Mouse (Mus musculus) liver, embryonic 16.5 days (tissue): Measurements from ENCODE around the gene Cela1. TPM values are rescaled to one million over a fixed set of nuclear protein-coding genes. Genes with fewer than 3 reads are reported as not detected.

Experiments used
- ATAC-seq: fragments of 200-750 bp; cut with Nextera tagmentation; 2 replicates; pipeline ENCODE4 v1.8.0; 2017; ENCODE audit warnings: low read depth, mild to moderate bottlenecking, moderate number of reproducible peaks, moderate library complexity
- H3K27ac ChIP-seq: fragments of 300-500 bp; sonication (generic); 2 replicates; pipeline ENCODE4 v1.5.1; 2014; ENCODE audit warnings: mild to moderate bottlenecking, low read length
- H3K27me3 ChIP-seq: fragments of 300-500 bp; sonication (generic); 2 replicates; pipeline ENCODE4 v1.6.1; 2014; ENCODE audit warnings: low read depth, low read length, mixed read lengths; ENCODE audit not compliant: control insufficient read depth, insufficient read depth
- H3K36me3 ChIP-seq: fragments of 300-500 bp; sonication (generic); 2 replicates; pipeline ENCODE4 v1.6.1; 2014; ENCODE audit warnings: mild to moderate bottlenecking; ENCODE audit not compliant: control insufficient read depth, insufficient read depth
- H3K4me1 ChIP-seq: fragments of 300-500 bp; sonication (generic); 2 replicates; pipeline ENCODE4 v1.6.1; 2014; ENCODE audit warnings: low read depth, low read length, mixed read lengths; ENCODE audit not compliant: control insufficient read depth
- H3K4me2 ChIP-seq: fragments of 300-500 bp; sonication (generic); 2 replicates; pipeline ENCODE4 v1.6.1; 2014; ENCODE audit warnings: low read depth, low read length, mixed read lengths
- H3K4me3 ChIP-seq: fragments of 300-500 bp; sonication (generic); 2 replicates; pipeline ENCODE4 v1.5.1; 2014; ENCODE audit warnings: low read depth, mild to moderate bottlenecking, low read length
- H3K9ac ChIP-seq: fragments of 300-500 bp; sonication (generic); 2 replicates; pipeline ENCODE4 v1.6.1; 2014; ENCODE audit warnings: low read depth, low read length
- H3K9me3 ChIP-seq: fragments of 300-500 bp; sonication (generic); replicated peaks from 2 replicates; pipeline ENCODE4 v1.6.1; 2016; ENCODE audit warnings: low read length; ENCODE audit not compliant: control insufficient read depth
- WGBS: fragments of 180-500 bp; shearing (Covaris S2); extraction: QIAGEN DNeasy Blood & Tissue Kit; methylation state at CpG from one replicate; pipeline ENCODE4 v1.1.7; 2014; ENCODE audit not compliant: insufficient replicate concordance; 5-methylcytosine and 5-hydroxymethylcytosine counted together
- polyA plus RNA-seq: library from polyadenylated mRNA; unstranded; fragments of >200 nt; fragmentation: Nextera tagmentation; extraction: Ambion mirVana; gene quantifications from 2 replicates; pipeline ENCODE4 v1.2.1, GENCODE M21; 2015

The Cela1 gene
- polyA plus RNA-seq, 1 experiment from 2014 or later, result 30.0 TPM

GRCm38 (mm10) chr15:100666219-100666696, 21.5 kb downstream of the Cela1 start:
- ATAC-seq, result no peak
- no peak overlapping the region for H3K9ac ChIP-seq
- H3K27ac ChIP-seq, result peak overlapping the region; percentile 64; the same call in 1 of the 2 replicates
- WGBS, result 6% methylated on average over 7 of the region's 7 CpGs
- no peak overlapping the region for H3K4me2 ChIP-seq
- peaks cover 19% of the 10 kb centered on the region for H3K4me1 ChIP-seq
- H3K9me3 ChIP-seq, result no peaks in the 10 kb centered on the region
- no peak overlapping the region; the same call in 1 of the 2 replicates for H3K4me3 ChIP-seq
- no peaks in the 10 kb centered on the region for H3K27me3 ChIP-seq
- no peaks in the 10 kb centered on the region for H3K36me3 ChIP-seq

DNA sequence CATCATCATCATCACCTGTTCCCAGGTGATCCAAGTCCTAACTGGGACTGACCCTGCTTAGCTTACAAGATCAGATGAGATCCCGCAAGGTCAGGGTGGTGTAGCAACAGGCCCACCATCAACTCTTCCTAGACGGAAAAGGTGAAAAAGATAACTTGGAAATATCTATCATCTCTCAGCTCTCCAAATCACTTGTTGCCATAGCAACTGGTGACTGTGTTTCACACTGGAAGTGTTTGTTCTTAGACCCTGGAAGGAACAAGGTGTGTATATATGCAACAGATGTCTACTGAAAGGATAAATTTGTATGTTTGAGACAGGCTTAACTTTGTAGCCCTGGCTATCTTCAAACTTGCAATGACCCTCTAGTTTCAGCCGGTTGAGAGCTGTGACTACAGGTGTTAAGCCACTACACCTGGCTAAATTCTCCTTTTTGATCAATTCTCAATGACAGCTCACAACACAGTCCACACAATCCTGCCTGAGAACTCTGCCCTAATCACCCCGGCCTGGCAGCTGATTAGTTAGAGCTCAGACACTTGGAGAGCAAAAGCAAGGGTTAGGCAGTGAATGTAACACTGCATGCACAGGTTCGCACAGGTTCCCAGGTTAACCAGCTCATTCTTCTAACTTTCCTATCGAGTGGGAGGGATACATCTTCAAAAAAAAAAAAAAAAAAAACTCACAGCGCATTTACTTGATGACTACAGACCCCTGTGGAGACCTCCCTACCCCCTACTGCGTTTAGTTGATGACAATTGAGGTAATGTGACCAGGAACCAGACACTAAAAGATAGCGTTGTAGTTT, 22.1 kb downstream of the Cela1 start:
- peaks cover 19% of the 10 kb centered on the region for H3K4me1 ChIP-seq
- H3K4me3 ChIP-seq, result no peak overlapping the region
- H3K27ac ChIP-seq, result peak overlapping the region; percentile 8; the same call in 1 of the 2 replicates
- H3K4me2 ChIP-seq, result no peak overlapping the region
- no peak overlapping the region for H3K9ac ChIP-seq
- H3K9me3 ChIP-seq, result no peaks in the 10 kb centered on the region
- ATAC-seq, result no peak
- H3K36me3 ChIP-seq, result no peaks in the 10 kb centered on the region
- H3K27me3 ChIP-seq, result no peaks in the 10 kb centered on the region
- 26% methylated on average over 9 of the region's 9 CpGs for WGBS

GRCm38 (mm10) chr15:100664813-100665274, 22.9 kb downstream of the Cela1 start:
- no peaks in the 10 kb centered on the region for H3K36me3 ChIP-seq
- H3K9me3 ChIP-seq, result no peaks in the 10 kb centered on the region
- peaks cover 19% of the 10 kb centered on the region for H3K4me1 ChIP-seq
- no peak for ATAC-seq
- H3K4me2 ChIP-seq, result no peak overlapping the region
- peak overlapping the region; percentile 8; the same call in 1 of the 2 replicates for H3K27ac ChIP-seq
- WGBS, result 32% methylated on average over 9 of the region's 9 CpGs
- H3K27me3 ChIP-seq, result no peaks in the 10 kb centered on the region
- no peak overlapping the region for H3K9ac ChIP-seq
- no peak overlapping the region for H3K4me3 ChIP-seq

DNA sequence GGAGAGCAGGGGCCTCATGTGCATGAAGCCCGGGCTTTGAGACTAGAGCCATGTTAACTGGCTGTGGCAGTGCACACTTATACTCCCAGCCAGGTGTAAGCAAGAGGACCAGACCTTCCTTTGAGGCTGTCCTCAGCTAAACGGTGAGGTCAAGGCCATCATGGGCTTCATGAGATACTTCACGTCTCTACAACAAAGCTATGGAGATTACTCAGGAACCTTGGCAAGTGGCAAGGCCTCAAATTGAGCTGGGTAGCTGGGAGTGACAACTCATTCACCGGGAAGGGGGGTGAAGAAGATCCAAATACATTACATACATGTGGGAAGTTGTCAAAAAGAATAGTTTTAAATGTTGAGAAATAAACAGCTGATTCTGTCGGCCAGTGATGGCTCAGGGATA, 26.9 kb downstream of the Cela1 start:
- Histone ChIP-seq H3K27me3 (no peaks in the 10 kb centered on the region), H3K27ac (no peak overlapping the region), H3K4me3 (no peak overlapping the region), H3K4me1 (peaks cover 8% of the 10 kb centered on the region), H3K4me2 (no peak overlapping the region), H3K9ac (no peak overlapping the region), H3K9me3 (no peaks in the 10 kb centered on the region), H3K36me3 (no peaks in the 10 kb centered on the region)
- no peak for ATAC-seq
- 70% methylated on average over 5 of the region's 5 CpGs for WGBS

GRCm38 (mm10) chr15:100660306-100660705, 27.4 kb downstream of the Cela1 start:
- Histone ChIP-seq H3K9ac (no peak overlapping the region), H3K4me1 (peaks cover 8% of the 10 kb centered on the region), H3K4me2 (no peak overlapping the region), H3K9me3 (no peaks in the 10 kb centered on the region), H3K27ac (no peak overlapping the region), H3K27me3 (no peaks in the 10 kb centered on the region), H3K4me3 (no peak overlapping the region), H3K36me3 (no peaks in the 10 kb centered on the region)
- no peak for ATAC-seq
- whole genome bisulfite sequencing, result 66% methylated on average over 9 of the region's 9 CpGs

DNA sequence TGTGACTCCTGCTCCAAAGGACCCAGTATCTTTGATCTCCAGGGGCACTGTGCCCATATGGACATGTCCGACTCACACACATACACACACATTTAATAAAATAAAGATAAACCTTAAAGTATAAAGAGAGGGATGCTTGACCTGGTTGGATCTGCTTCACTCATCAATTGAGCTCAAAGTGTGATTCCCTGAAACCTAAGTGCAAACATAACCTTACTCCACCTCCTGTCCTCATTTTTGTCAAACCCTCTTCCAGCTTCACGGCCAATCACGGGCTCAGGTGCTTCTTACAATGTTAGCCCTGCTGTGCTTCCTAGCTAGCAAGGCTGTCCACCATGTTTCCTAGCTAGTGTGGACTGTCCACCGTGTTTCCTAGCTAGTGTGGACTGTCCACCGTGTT, 32.5 kb downstream of the Cela1 start:
- no peak for ATAC-seq
- Histone ChIP-seq H3K4me1 (0 out of 2 replicates have a peak, but pooled peaks cover 2% of the 10 kb centered on the region), H3K27ac (no peak overlapping the region)

DNA sequence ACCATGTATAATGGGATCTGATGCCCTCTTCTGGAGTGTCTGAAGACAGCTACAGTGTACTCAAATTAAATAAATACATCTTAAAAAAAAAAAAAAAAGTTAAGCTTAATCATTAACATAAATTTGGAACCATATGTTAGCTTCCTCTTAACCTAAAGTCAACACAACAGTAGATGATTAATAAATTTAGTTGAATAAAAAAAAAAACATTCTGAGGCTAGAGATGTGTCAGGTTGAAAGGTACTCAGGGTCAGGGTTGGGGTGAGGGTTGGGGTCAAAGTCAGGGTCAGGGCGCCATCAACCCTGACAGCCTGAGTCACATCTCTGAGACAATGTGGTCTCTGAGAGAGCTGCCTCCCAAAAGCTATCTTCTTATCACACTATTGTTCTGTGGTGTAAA, 33.5 kb downstream of the Cela1 start:
- 66% methylated on average over 1 of the region's 1 CpGs for WGBS
- H3K4me2 ChIP-seq, result no peak overlapping the region
- ATAC-seq, result no peak

More for the DNA sequence above, 32.5 kb downstream of the Cela1 start:
- H3K9me3 ChIP-seq, result no peaks in the 10 kb centered on the region
- H3K4me2 ChIP-seq, result no peak overlapping the region
- WGBS, result 69% methylated on average over 5 of the region's 5 CpGs
- H3K9ac ChIP-seq, result no peak overlapping the region
- H3K36me3 ChIP-seq, result no peaks in the 10 kb centered on the region
- H3K27me3 ChIP-seq, result no peaks in the 10 kb centered on the region
- no peak overlapping the region for H3K4me3 ChIP-seq

DNA sequence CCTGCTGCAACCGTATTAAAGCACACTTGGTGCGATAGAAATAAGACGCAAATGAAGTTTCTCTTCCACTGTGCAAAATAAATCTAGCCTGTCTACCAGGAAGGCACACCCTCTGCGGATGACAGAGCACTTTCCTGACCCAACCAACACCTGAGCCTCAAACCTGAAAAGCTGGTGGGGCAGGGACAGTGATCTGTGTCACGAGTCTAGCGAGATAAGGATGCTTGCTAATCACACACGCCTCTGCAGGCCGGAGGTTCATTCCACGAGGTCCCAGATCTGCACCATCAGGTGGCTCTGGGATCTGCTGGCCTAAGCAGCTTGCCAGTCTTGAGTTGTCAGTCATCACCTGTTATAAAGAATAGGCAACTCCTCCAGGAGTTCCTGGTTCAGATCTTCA, 36.1 kb downstream of the Cela1 start:
- Histone ChIP-seq H3K27ac (no peak overlapping the region), H3K9ac (no peak overlapping the region), H3K4me2 (no peak overlapping the region), H3K27me3 (no peaks in the 10 kb centered on the region), H3K4me3 (no peak overlapping the region), H3K36me3 (no peaks in the 10 kb centered on the region), H3K4me1 (0 out of 2 replicates have a peak, but pooled peaks cover 2% of the 10 kb centered on the region), H3K9me3 (no peaks in the 10 kb centered on the region)
- no peak; the same call in 1 of the 2 replicates for ATAC-seq
- WGBS, result 46% methylated on average over 9 of the region's 9 CpGs

More for the DNA sequence above, 33.5 kb downstream of the Cela1 start:
- H3K4me1 ChIP-seq, result 0 out of 2 replicates have a peak, but pooled peaks cover 2% of the 10 kb centered on the region
- no peak overlapping the region for H3K9ac ChIP-seq
- H3K9me3 ChIP-seq, result no peaks in the 10 kb centered on the region
- H3K27ac ChIP-seq, result no peak overlapping the region
- no peaks in the 10 kb centered on the region for H3K36me3 ChIP-seq
- H3K4me3 ChIP-seq, result no peak overlapping the region
- no peaks in the 10 kb centered on the region for H3K27me3 ChIP-seq

GRCm38 (mm10) chr15:100650111-100650510, 37.6 kb downstream of the Cela1 start:
- Histone ChIP-seq H3K36me3 (no peaks in the 10 kb centered on the region), H3K4me2 (no peak overlapping the region), H3K9me3 (no peaks in the 10 kb centered on the region), H3K4me3 (no peak overlapping the region), H3K4me1 (0 out of 2 replicates have a peak, but pooled peaks cover 2% of the 10 kb centered on the region), H3K27me3 (no peaks in the 10 kb centered on the region), H3K9ac (no peak overlapping the region), H3K27ac (no peak overlapping the region)
- WGBS, result 73% methylated on average over 10 of the region's 10 CpGs
- ATAC-seq, result no peak
